ENCODE assay signal across 7 mouse cellular contexts in genomic region chr17:46033122-46033521, GRCm38 (mm10). TPM values are rescaled to one million over a fixed set of nuclear protein-coding genes. Genes with fewer than 3 reads are reported as not detected.
DNase-seq lines count a peak whose midpoint lies in the region; ATAC-seq lines count a peak whose summit lies in the region.

No protein-coding gene starts in this region.

- ATAC-seq in kidney, embryonic 14.5 days (ENCODE audit: low FRiP score, low TSS enrichment): no peak
- ATAC-seq in embryonic facial prominence, embryonic 11.5 days (replicated peaks; ENCODE audit: insufficient number of reproducible peaks, low FRiP score, low TSS enrichment, low read depth): no peak
- ATAC-seq in hindbrain, embryonic 14.5 days (ENCODE audit: low FRiP score): no peak
- no peak for ATAC-seq in midbrain, embryonic 16.5 days

- H3K27me3 ChIP-seq in kidney, embryonic 14.5 days (ENCODE audit: control insufficient read depth, insufficient read depth, low read length): no peaks in the 10 kb centered on the region
- H3K27me3 ChIP-seq in embryonic facial prominence, embryonic 11.5 days (ENCODE audit: control insufficient read depth, insufficient read depth, low read length): no peaks in the 10 kb centered on the region
- H3K27me3 ChIP-seq in hindbrain, embryonic 14.5 days (ENCODE audit: control insufficient read depth, insufficient read depth, low read length): no peaks in the 10 kb centered on the region
- no peaks in the 10 kb centered on the region for H3K27me3 ChIP-seq in midbrain, embryonic 16.5 days (ENCODE audit: control insufficient read depth, insufficient read depth, low read depth, low read length)

- H3K4me1 ChIP-seq in kidney, embryonic 14.5 days (ENCODE audit: control insufficient read depth, insufficient read depth, low read length): peaks cover 34% of the 10 kb centered on the region
- H3K4me1 ChIP-seq in embryonic facial prominence, embryonic 11.5 days (ENCODE audit: control insufficient read depth, insufficient read depth, low read length): peaks cover 12% of the 10 kb centered on the region
- H3K4me1 ChIP-seq in hindbrain, embryonic 14.5 days (replicated peaks; ENCODE audit: control insufficient read depth, insufficient read depth, low read length): peaks cover 29% of the 10 kb centered on the region
- H3K4me1 ChIP-seq in midbrain, embryonic 16.5 days (ENCODE audit: control insufficient read depth, insufficient read depth, low read length): peaks cover 26% of the 10 kb centered on the region

- 0 out of 2 replicates have a peak overlapping the region, but pooled peaks have one; percentile 12 for H3K9ac ChIP-seq in kidney, embryonic 14.5 days (ENCODE audit: low read depth, low read length)
- H3K9ac ChIP-seq in embryonic facial prominence, embryonic 11.5 days (replicated peaks; ENCODE audit: low read length): no peak overlapping the region
- H3K9ac ChIP-seq in hindbrain, embryonic 14.5 days: no peak overlapping the region
- 0 out of 2 replicates have a peak overlapping the region, but pooled peaks have one; percentile 20 for H3K9ac ChIP-seq in midbrain, embryonic 16.5 days (ENCODE audit: low read depth, low read length)

- no peaks in the 10 kb centered on the region for H3K9me3 ChIP-seq in kidney, embryonic 14.5 days (ENCODE audit: control insufficient read depth, low read length)
- no peaks in the 10 kb centered on the region for H3K9me3 ChIP-seq in embryonic facial prominence, embryonic 11.5 days (replicated peaks; ENCODE audit: control insufficient read depth, low read length)
- H3K9me3 ChIP-seq in hindbrain, embryonic 14.5 days (ENCODE audit: control insufficient read depth, low read length): no peaks in the 10 kb centered on the region
- no peaks in the 10 kb centered on the region for H3K9me3 ChIP-seq in midbrain, embryonic 16.5 days (replicated peaks; ENCODE audit: control insufficient read depth, low read length, poor library complexity, severe bottlenecking)

- WGBS in kidney, embryonic 14.5 days: 39% methylated on average over 6 of the region's 6 CpGs
- 55% methylated on average over 6 of the region's 6 CpGs for WGBS in embryonic facial prominence, embryonic 11.5 days
- WGBS in hindbrain, embryonic 14.5 days: 44% methylated on average over 6 of the region's 6 CpGs
- WGBS in midbrain, embryonic 16.5 days: 41% methylated on average over 6 of the region's 6 CpGs

- no peak overlapping the region for H3K4me3 ChIP-seq in kidney, embryonic 14.5 days (ENCODE audit: low read length)
- no peak overlapping the region; the same call in 1 of the 2 replicates for H3K4me3 ChIP-seq in embryonic facial prominence, embryonic 11.5 days (ENCODE audit: low read depth, low read length)
- H3K4me3 ChIP-seq in hindbrain, embryonic 14.5 days (replicated peaks; ENCODE audit: low read length): no peak overlapping the region
- H3K4me3 ChIP-seq in midbrain, embryonic 16.5 days (ENCODE audit: low read depth, low read length): peak overlapping the region; percentile 74; the same call in 1 of the 2 replicates

- H3K27ac ChIP-seq in kidney, embryonic 14.5 days (ENCODE audit: low read depth, low read length): no peak overlapping the region
- H3K27ac ChIP-seq in embryonic facial prominence, embryonic 11.5 days (replicated peaks; ENCODE audit: low read depth, low read length): no peak overlapping the region
- H3K27ac ChIP-seq in hindbrain, embryonic 14.5 days: no peak overlapping the region
- H3K27ac ChIP-seq in midbrain, embryonic 16.5 days (ENCODE audit: low read length): no peak overlapping the region

- H3K4me2 ChIP-seq in kidney, embryonic 14.5 days (replicated peaks; ENCODE audit: low read depth, low read length): peak overlapping the region; percentile 92; the same call in 1 of the 2 replicates
- H3K4me2 ChIP-seq in embryonic facial prominence, embryonic 11.5 days (ENCODE audit: low read depth, low read length): peak overlapping the region; percentile 7; the same call in 1 of the 2 replicates
- peak overlapping the region; percentile 85; the same call in 1 of the 2 replicates for H3K4me2 ChIP-seq in hindbrain, embryonic 14.5 days (replicated peaks)
- peak overlapping the region; percentile 79 for H3K4me2 ChIP-seq in midbrain, embryonic 16.5 days (ENCODE audit: low read length)

- DNase-seq in kidney, adult 18-20 months: no peak
- no peak for DNase-seq in embryonic facial prominence, embryonic 11.5 days (ENCODE audit: low spot score)
- DNase-seq in hindbrain, embryonic 14.5 days (ENCODE audit: low spot score): no peak
- no peak for DNase-seq in left cerebral cortex, adult 11 months (ENCODE audit: low spot score)
- DNase-seq in c-Kit-positive CD71-positive TER-119-positive erythroid progenitor cells, embryonic 14.5 days (ENCODE audit: low spot score): no peak

- no peaks in the 10 kb centered on the region for H3K36me3 ChIP-seq in kidney, embryonic 14.5 days (ENCODE audit: control insufficient read depth, insufficient read depth, low read length)
- H3K36me3 ChIP-seq in embryonic facial prominence, embryonic 11.5 days (replicated peaks; ENCODE audit: control insufficient read depth, insufficient read depth, low read depth, low read length): no peaks in the 10 kb centered on the region
- no peaks in the 10 kb centered on the region for H3K36me3 ChIP-seq in hindbrain, embryonic 14.5 days (replicated peaks; ENCODE audit: control insufficient read depth, insufficient read depth)
- no peaks in the 10 kb centered on the region for H3K36me3 ChIP-seq in midbrain, embryonic 16.5 days (ENCODE audit: control insufficient read depth, insufficient read depth, low read length)

RNA-seq across cellular contexts. Expression of gene Vegfa, which starts 1.0 kb away (rescaled TPM):
- 8.2 and 10.1 TPM in 2 replicates for polyA plus RNA-seq in kidney, embryonic 14.5 days (2014; fragmentation: Nextera tagmentation; extraction: Ambion mirVana)
- 2.9 and 3.2 TPM in 2 replicates for polyA plus RNA-seq in embryonic facial prominence, embryonic 11.5 days (2014; fragmentation: Nextera tagmentation; extraction: Ambion mirVana)
- polyA plus RNA-seq in hindbrain, embryonic 14.5 days (2014; fragmentation: Nextera tagmentation; extraction: Ambion mirVana): 4.1 and 6.5 TPM in 2 replicates
- 3.4 and 4.7 TPM in 2 replicates for polyA plus RNA-seq in midbrain, embryonic 16.5 days (2015; fragmentation: Nextera tagmentation; extraction: Ambion mirVana)

Comparison
In these comparisons a context has a peak if more than half of its experiments do, and no peak if none do; other contexts are left out.
1. H3K4me2 ChIP-seq: peak in every context shown above with its lines; median percentile 92 in kidney, embryonic 14.5 days; 85 in hindbrain, embryonic 14.5 days; 79 in midbrain, embryonic 16.5 days; 7 in embryonic facial prominence, embryonic 11.5 days.
2. H3K9ac ChIP-seq: peak in kidney, embryonic 14.5 days (single experiment) and midbrain, embryonic 16.5 days (single experiment); none in embryonic facial prominence, embryonic 11.5 days (single experiment) and hindbrain, embryonic 14.5 days (single experiment).